Mouse (Mus musculus): ENCODE data around the gene Col16a1. TPM values are rescaled to one million over a fixed set of nuclear protein-coding genes. Genes with fewer than 3 reads are reported as not detected.

Gene Col16a1
- polyA plus RNA-seq (2014; fragmentation: Nextera tagmentation; extraction: Ambion mirVana), result 27.9 and 37.1 TPM in 2 replicates

GRCm38 (mm10) chr4:130047331-130048202, at the start of gene Col16a1:
Col16a1 (plus strand) TSS chr4:130047840.
- no peaks in the 10 kb centered on the region for H3K36me3 ChIP-seq (ENCODE audit: control insufficient read depth, insufficient read depth, low read length)
- H3K27me3 ChIP-seq (ENCODE audit: control insufficient read depth, insufficient read depth, low read length), result no peaks in the 10 kb centered on the region
- H3K4me1 ChIP-seq (ENCODE audit: control insufficient read depth in 2 of 2, insufficient read depth in 2 of 2, low read length in 2 of 2), result peaks cover 25 to 37% of the 10 kb centered on the region in 2 experiments
- 3% methylated on average over 44 of the region's 46 CpGs for WGBS
- peak; percentile 79 for ATAC-seq (ENCODE audit: insufficient number of reproducible peaks, insufficient read depth, low FRiP score, low read depth)
- H3K4me3 ChIP-seq (ENCODE audit: control insufficient read depth in 1 of 2, insufficient read depth in 1 of 2, low read depth in 1 of 2, low read length in 2 of 2), result peak within 1 kb of the TSS; percentile 48 to 55
- no peaks in the 10 kb centered on the region for H3K9me3 ChIP-seq (ENCODE audit: control insufficient read depth, low read length)
- peak within 1 kb of the TSS; percentile 75 to 85 for H3K27ac ChIP-seq (replicated peaks in 1 of 2; ENCODE audit: control insufficient read depth in 1 of 2, insufficient read depth in 1 of 2, low read depth in 2 of 2, low read length in 2 of 2)
- peak within 1 kb of the TSS; percentile 88 for H3K4me2 ChIP-seq (ENCODE audit: low read length)
- H3K9ac ChIP-seq (ENCODE audit: low read length), result peak within 1 kb of the TSS; percentile 72

GRCm38 (mm10) chr4:129998124-129998523, 49.5 kb upstream of the Col16a1 start:
- WGBS, result 38% methylated on average over 11 of the region's 11 CpGs
- H3K4me3 ChIP-seq (ENCODE audit: control insufficient read depth in 1 of 2, insufficient read depth in 1 of 2, low read depth in 1 of 2, low read length in 2 of 2), result no peak overlapping the region
- H3K9ac ChIP-seq (ENCODE audit: low read length), result no peak overlapping the region
- peaks cover 16 to 21% of the 10 kb centered on the region in 2 experiments for H3K4me1 ChIP-seq (ENCODE audit: control insufficient read depth in 2 of 2, insufficient read depth in 2 of 2, low read length in 2 of 2)
- H3K27ac ChIP-seq (replicated peaks in 1 of 2; ENCODE audit: control insufficient read depth in 1 of 2, insufficient read depth in 1 of 2, low read depth in 2 of 2, low read length in 2 of 2), result no peak overlapping the region
- H3K9me3 ChIP-seq (ENCODE audit: control insufficient read depth, low read length), result no peaks in the 10 kb centered on the region
- no peak for ATAC-seq (ENCODE audit: insufficient number of reproducible peaks, insufficient read depth, low FRiP score, low read depth)
- H3K4me2 ChIP-seq (ENCODE audit: low read length), result no peak overlapping the region
- H3K27me3 ChIP-seq (ENCODE audit: control insufficient read depth, insufficient read depth, low read length), result peaks cover 13% of the 10 kb centered on the region; the same call in 1 of the 2 replicates
- no peaks in the 10 kb centered on the region for H3K36me3 ChIP-seq (ENCODE audit: control insufficient read depth, insufficient read depth, low read length)

- Histone ChIP-seq H3K9ac (ENCODE audit: low read length) (no peak overlapping the region), H3K9me3 (ENCODE audit: control insufficient read depth, low read length) (no peaks in the 10 kb centered on the region), H3K4me2 (ENCODE audit: low read length) (no peak overlapping the region), H3K4me1 (ENCODE audit: control insufficient read depth in 2 of 2, insufficient read depth in 2 of 2, low read length in 2 of 2) (peaks cover 19 to 21% of the 10 kb centered on the region in 2 experiments), H3K4me3 (ENCODE audit: control insufficient read depth in 1 of 2, insufficient read depth in 1 of 2, low read depth in 1 of 2, low read length in 2 of 2) (no peak overlapping the region), H3K27ac (replicated peaks in 1 of 2; ENCODE audit: control insufficient read depth in 1 of 2, insufficient read depth in 1 of 2, low read depth in 2 of 2, low read length in 2 of 2) (peak overlapping the region; percentile 55 to 64), H3K27me3 (ENCODE audit: control insufficient read depth, insufficient read depth, low read length) (peaks cover 25% of the 10 kb centered on the region), H3K36me3 (ENCODE audit: control insufficient read depth, insufficient read depth, low read length) (no peaks in the 10 kb centered on the region)
- ATAC-seq (ENCODE audit: insufficient number of reproducible peaks, insufficient read depth, low FRiP score, low read depth), result peak; percentile 17; the same call in 1 of the 2 replicates
- 12% methylated on average over 5 of the region's 5 CpGs for WGBS
Observed at GRCm38 (mm10) chr4:130001710-130002109, 45.9 kb upstream of the Col16a1 start.

GRCm38 (mm10) chr4:130002157-130002556, 45.5 kb upstream of the Col16a1 start:
- Histone ChIP-seq H3K27ac (replicated peaks in 1 of 2; ENCODE audit: control insufficient read depth in 1 of 2, insufficient read depth in 1 of 2, low read depth in 2 of 2, low read length in 2 of 2) (peak overlapping the region; percentile 55 to 64), H3K27me3 (ENCODE audit: control insufficient read depth, insufficient read depth, low read length) (peaks cover 30% of the 10 kb centered on the region)
- peak; percentile 25; the same call in 1 of the 2 replicates for ATAC-seq (ENCODE audit: insufficient number of reproducible peaks, insufficient read depth, low FRiP score, low read depth)

GRCm38 (mm10) chr4:130005593-130005992, 42.0 kb upstream of the Col16a1 start:
- Histone ChIP-seq H3K4me3 (ENCODE audit: control insufficient read depth in 1 of 2, insufficient read depth in 1 of 2, low read depth in 1 of 2, low read length in 2 of 2) (no peak overlapping the region), H3K27ac (replicated peaks in 1 of 2; ENCODE audit: control insufficient read depth in 1 of 2, insufficient read depth in 1 of 2, low read depth in 2 of 2, low read length in 2 of 2) (no peak overlapping the region), H3K36me3 (ENCODE audit: control insufficient read depth, insufficient read depth, low read length) (no peaks in the 10 kb centered on the region), H3K4me2 (ENCODE audit: low read length) (no peak overlapping the region), H3K4me1 (ENCODE audit: control insufficient read depth in 2 of 2, insufficient read depth in 2 of 2, low read length in 2 of 2) (peaks cover 16 to 20% of the 10 kb centered on the region in 2 experiments), H3K9ac (ENCODE audit: low read length) (no peak overlapping the region), H3K27me3 (ENCODE audit: control insufficient read depth, insufficient read depth, low read length) (peaks cover 54% of the 10 kb centered on the region), H3K9me3 (ENCODE audit: control insufficient read depth, low read length) (no peaks in the 10 kb centered on the region)
- no peak for ATAC-seq (ENCODE audit: insufficient number of reproducible peaks, insufficient read depth, low FRiP score, low read depth)
- WGBS, result 52% methylated on average over 9 of the region's 9 CpGs

More at GRCm38 (mm10) chr4:130002157-130002556, 45.5 kb upstream of the Col16a1 start:
- Histone ChIP-seq H3K9ac (ENCODE audit: low read length) (no peak overlapping the region), H3K4me3 (ENCODE audit: control insufficient read depth in 1 of 2, insufficient read depth in 1 of 2, low read depth in 1 of 2, low read length in 2 of 2) (no peak overlapping the region), H3K4me1 (ENCODE audit: control insufficient read depth in 2 of 2, insufficient read depth in 2 of 2, low read length in 2 of 2) (peaks cover 21 to 22% of the 10 kb centered on the region in 2 experiments), H3K36me3 (ENCODE audit: control insufficient read depth, insufficient read depth, low read length) (no peaks in the 10 kb centered on the region), H3K4me2 (ENCODE audit: low read length) (no peak overlapping the region), H3K9me3 (ENCODE audit: control insufficient read depth, low read length) (no peaks in the 10 kb centered on the region)
- 36% methylated on average over 10 of the region's 10 CpGs for WGBS

GRCm38 (mm10) chr4:130006533-130006932, 41.1 kb upstream of the Col16a1 start:
- 12% methylated on average over 25 of the region's 25 CpGs for WGBS
- Histone ChIP-seq H3K4me3 (ENCODE audit: control insufficient read depth in 1 of 2, insufficient read depth in 1 of 2, low read depth in 1 of 2, low read length in 2 of 2) (peak overlapping the region; percentile 23 to 25), H3K36me3 (ENCODE audit: control insufficient read depth, insufficient read depth, low read length) (no peaks in the 10 kb centered on the region), H3K27me3 (ENCODE audit: control insufficient read depth, insufficient read depth, low read length) (peaks cover 54% of the 10 kb centered on the region), H3K27ac (replicated peaks in 1 of 2; ENCODE audit: control insufficient read depth in 1 of 2, insufficient read depth in 1 of 2, low read depth in 2 of 2, low read length in 2 of 2) (no peak overlapping the region), H3K4me1 (ENCODE audit: control insufficient read depth in 2 of 2, insufficient read depth in 2 of 2, low read length in 2 of 2) (peaks cover 7 to 12% of the 10 kb centered on the region in 2 experiments), H3K4me2 (ENCODE audit: low read length) (peak overlapping the region; percentile 61), H3K9ac (ENCODE audit: low read length) (peak overlapping the region; percentile 41; the same call in 1 of the 2 replicates), H3K9me3 (ENCODE audit: control insufficient read depth, low read length) (no peaks in the 10 kb centered on the region)
- ATAC-seq (ENCODE audit: insufficient number of reproducible peaks, insufficient read depth, low FRiP score, low read depth), result no peak

- no peak for ATAC-seq (ENCODE audit: insufficient number of reproducible peaks, insufficient read depth, low FRiP score, low read depth)
- H3K9me3 ChIP-seq (ENCODE audit: control insufficient read depth, low read length), result no peaks in the 10 kb centered on the region
- no peak overlapping the region for H3K9ac ChIP-seq (ENCODE audit: low read length)
- H3K36me3 ChIP-seq (ENCODE audit: control insufficient read depth, insufficient read depth, low read length), result no peaks in the 10 kb centered on the region
- H3K27me3 ChIP-seq (ENCODE audit: control insufficient read depth, insufficient read depth, low read length), result peaks cover 61% of the 10 kb centered on the region
- no peak overlapping the region for H3K27ac ChIP-seq (replicated peaks in 1 of 2; ENCODE audit: control insufficient read depth in 1 of 2, insufficient read depth in 1 of 2, low read depth in 2 of 2, low read length in 2 of 2)
- peaks cover 0 to 6% of the 10 kb centered on the region in 2 experiments; a peak in 2 of 4 replicates for H3K4me1 ChIP-seq (ENCODE audit: control insufficient read depth in 2 of 2, insufficient read depth in 2 of 2, low read length in 2 of 2)
- no peak overlapping the region for H3K4me2 ChIP-seq (ENCODE audit: low read length)
- H3K4me3 ChIP-seq (ENCODE audit: control insufficient read depth in 1 of 2, insufficient read depth in 1 of 2, low read depth in 1 of 2, low read length in 2 of 2), result no peak overlapping the region
- WGBS, result 79% methylated on average over 14 of the region's 14 CpGs
Observed at GRCm38 (mm10) chr4:130009043-130009442, 38.6 kb upstream of the Col16a1 start.

Measured in heart, embryonic 14.5 days (tissue).